Mouse (Mus musculus) cerebellum, postnatal 4 days (tissue): ENCODE data around the gene Hddc3.
"Not testable (repeated sequence)": the region's sequence is repeated elsewhere in the genome, so short reads cannot be mapped to it uniquely, and the experiment has no call there.

Experiments
- DNase-seq, 2 experiments: peaks; one replicate each; pipeline ENCODE4 v3.0.0; 2022; ENCODE audit warnings: low spot score in 2 of 2, mixed read lengths in 1 of 2

Hddc3 gene

GRCm38 (mm10) chr7:80342858-80343257, at the start of gene Hddc3:
Hddc3 (plus strand) TSS chr7:80343104.
- DNase-seq, result peak; percentile 91 to 97

- peak; percentile 98 to 99 for DNase-seq
These were observed 48.7 kb upstream of the Hddc3 start, which contains the start of gene Prc1 for GRCm38 (mm10) chr7:80294062-80294763. Prc1 (plus strand) TSS chr7:80294450.

- DNase-seq, result no peak
These were observed 47.9 kb upstream of the Hddc3 start for GRCm38 (mm10) chr7:80294764-80295648.

- DNase-seq, result no peak
These were observed 46.4 kb upstream of the Hddc3 start for GRCm38 (mm10) chr7:80296462-80296861.

GRCm38 (mm10) chr7:80297041-80297440, 45.9 kb upstream of the Hddc3 start:
- no peak for DNase-seq

GRCm38 (mm10) chr7:80298754-80299153, 44.1 kb upstream of the Hddc3 start:
- no peak for DNase-seq

- no peak for DNase-seq
These were observed 43.3 kb upstream of the Hddc3 start for GRCm38 (mm10) chr7:80299568-80299967.

- no peak for DNase-seq
These were observed 41.4 kb upstream of the Hddc3 start for GRCm38 (mm10) chr7:80301522-80301921.

GRCm38 (mm10) chr7:80307766-80308165, 35.1 kb upstream of the Hddc3 start:
- DNase-seq, result no peak

GRCm38 (mm10) chr7:80310771-80311170, 32.1 kb upstream of the Hddc3 start:
- no peak for DNase-seq

- DNase-seq, result no peak
These were observed 27.2 kb upstream of the Hddc3 start for GRCm38 (mm10) chr7:80315733-80316132.

GRCm38 (mm10) chr7:80317439-80318115, 25.3 kb upstream of the Hddc3 start:
- DNase-seq, result no peak

GRCm38 (mm10) chr7:80318670-80319069, 24.2 kb upstream of the Hddc3 start:
- no peak for DNase-seq

- no peak for DNase-seq
These were observed 22.9 kb upstream of the Hddc3 start for GRCm38 (mm10) chr7:80319846-80320496.

- DNase-seq, result no peak
These were observed 19.6 kb upstream of the Hddc3 start for GRCm38 (mm10) chr7:80323336-80323735.

- peak; percentile 88 to 96 for DNase-seq
These were observed 18.7 kb upstream of the Hddc3 start, which contains the start of gene Rccd1 for GRCm38 (mm10) chr7:80324043-80324815. Rccd1 (minus strand) TSS chr7:80324454.

- not testable (repeated sequence) for DNase-seq
These were observed 18.1 kb upstream of the Hddc3 start for GRCm38 (mm10) chr7:80324816-80325119.

GRCm38 (mm10) chr7:80325292-80325868, 17.5 kb upstream of the Hddc3 start:
- no peak for DNase-seq

GRCm38 (mm10) chr7:80326076-80326475, 16.8 kb upstream of the Hddc3 start:
- no peak for DNase-seq

GRCm38 (mm10) chr7:80330278-80330677, 12.6 kb upstream of the Hddc3 start:
- no peak for DNase-seq

GRCm38 (mm10) chr7:80331433-80331832, 11.5 kb upstream of the Hddc3 start:
- DNase-seq, result no peak
